Mouse (Mus musculus) spleen, postnatal 4 days (tissue): ENCODE results near the gene Afm.

ENCODE experiments used
- DNase-seq, 2 experiments: peaks; one replicate each; pipeline ENCODE4 v3.0.0; 2022; ENCODE audit warnings: low spot score in 2 of 2

The Afm gene

GRCm38 (mm10) chr5:90551191-90551590 is 32.5 kb downstream of the Afm start:
- DNase-seq: no peak

- DNase-seq: no peak
Observed at GRCm38 (mm10) chr5:90556052-90556451, 37.3 kb downstream of the Afm start.

- no peak for DNase-seq
Observed at GRCm38 (mm10) chr5:90560743-90561142, 42.0 kb downstream of the Afm start, which contains the start of gene 5830473C10Rik. 5830473C10Rik (plus strand) TSS chr5:90561107.

GRCm38 (mm10) chr5:90561721-90562275 is 43.1 kb downstream of the Afm start:
- no peak for DNase-seq

GRCm38 (mm10) chr5:90562880-90563279 is 44.1 kb downstream of the Afm start:
- no peak for DNase-seq

- no peak for DNase-seq
Observed at GRCm38 (mm10) chr5:90564161-90564560, 45.4 kb downstream of the Afm start.

- DNase-seq: no peak
Observed at GRCm38 (mm10) chr5:90565205-90565604, 46.5 kb downstream of the Afm start.

- no peak for DNase-seq
Observed at GRCm38 (mm10) chr5:90567788-90568187, 49.1 kb downstream of the Afm start.

- DNase-seq: no peak
Observed at GRCm38 (mm10) chr5:90568338-90568737, 49.6 kb downstream of the Afm start.

- DNase-seq: no peak
Observed at GRCm38 (mm10) chr5:90571216-90571615, 52.5 kb downstream of the Afm start.

GRCm38 (mm10) chr5:90577751-90578150 is 59.0 kb downstream of the Afm start:
- DNase-seq: no peak

- no peak for DNase-seq
Observed at GRCm38 (mm10) chr5:90579556-90579955, 60.8 kb downstream of the Afm start.

GRCm38 (mm10) chr5:90582179-90582578 is 63.4 kb downstream of the Afm start:
- DNase-seq: no peak

- no peak for DNase-seq
Observed at GRCm38 (mm10) chr5:90584799-90585198, 66.1 kb downstream of the Afm start.

- DNase-seq: no peak
Observed at GRCm38 (mm10) chr5:90586511-90586910, 67.8 kb downstream of the Afm start.

- DNase-seq: no peak
Observed at GRCm38 (mm10) chr5:90588104-90588503, 69.4 kb downstream of the Afm start.

- DNase-seq: peak; percentile 39 to 72
Observed at GRCm38 (mm10) chr5:90588708-90589595, 70.2 kb downstream of the Afm start.

GRCm38 (mm10) chr5:90590676-90591075 is 71.9 kb downstream of the Afm start:
- no peak for DNase-seq

- DNase-seq: no peak
Observed at GRCm38 (mm10) chr5:90591936-90592335, 73.2 kb downstream of the Afm start.

GRCm38 (mm10) chr5:90594945-90595344 is 76.2 kb downstream of the Afm start:
- DNase-seq: no peak

- DNase-seq: no peak
Observed at GRCm38 (mm10) chr5:90596155-90596554, 77.4 kb downstream of the Afm start.

- DNase-seq: no peak
Observed at GRCm38 (mm10) chr5:90601469-90601868, 82.7 kb downstream of the Afm start.
